Mouse (Mus musculus) retina, postnatal 1 day (tissue): ENCODE data around the gene Mecom.

Source experiments
- DNase-seq: peaks from one replicate; pipeline ENCODE4 v3.0.0-alpha.2; 2012

The Mecom gene

GRCm38 (mm10) chr3:30189325-30189724 lies 358.5 kb downstream of the Mecom start:
- DNase-seq, result no peak

GRCm38 (mm10) chr3:30187812-30188469 lies 359.9 kb downstream of the Mecom start:
- no peak for DNase-seq

- DNase-seq, result no peak
These were observed 365.9 kb downstream of the Mecom start for GRCm38 (mm10) chr3:30181807-30182481.

GRCm38 (mm10) chr3:30176615-30177014 lies 371.2 kb downstream of the Mecom start:
- DNase-seq, result no peak

- DNase-seq, result no peak
These were observed 374.0 kb downstream of the Mecom start for GRCm38 (mm10) chr3:30173812-30174211.

GRCm38 (mm10) chr3:30168396-30169186 lies 379.2 kb downstream of the Mecom start:
- DNase-seq, result no peak

GRCm38 (mm10) chr3:30167027-30167426 lies 380.8 kb downstream of the Mecom start:
- DNase-seq, result no peak

- no peak for DNase-seq
These were observed 383.0 kb downstream of the Mecom start for GRCm38 (mm10) chr3:30164834-30165233.

- DNase-seq, result no peak
These were observed 384.4 kb downstream of the Mecom start for GRCm38 (mm10) chr3:30163390-30163789.

- DNase-seq, result no peak
These were observed 386.7 kb downstream of the Mecom start for GRCm38 (mm10) chr3:30160961-30161670.

GRCm38 (mm10) chr3:30160346-30160745 lies 387.5 kb downstream of the Mecom start:
- no peak for DNase-seq

- DNase-seq, result no peak
These were observed 390.6 kb downstream of the Mecom start for GRCm38 (mm10) chr3:30157128-30157670.

- DNase-seq, result no peak
These were observed 393.4 kb downstream of the Mecom start for GRCm38 (mm10) chr3:30154390-30154789.

GRCm38 (mm10) chr3:30153923-30154331 lies 393.9 kb downstream of the Mecom start:
- peak; percentile 97 for DNase-seq

- no peak for DNase-seq
These were observed 397.7 kb downstream of the Mecom start for GRCm38 (mm10) chr3:30150071-30150470.

GRCm38 (mm10) chr3:30148378-30149079 lies 399.3 kb downstream of the Mecom start:
- no peak for DNase-seq

- DNase-seq, result no peak
These were observed 402.8 kb downstream of the Mecom start for GRCm38 (mm10) chr3:30145051-30145450.

GRCm38 (mm10) chr3:30143961-30144411 lies 403.8 kb downstream of the Mecom start:
- DNase-seq, result peak; percentile 19

GRCm38 (mm10) chr3:30143440-30143839 lies 404.4 kb downstream of the Mecom start:
- DNase-seq, result no peak

- DNase-seq, result no peak
These were observed 407.5 kb downstream of the Mecom start for GRCm38 (mm10) chr3:30140349-30140748.

GRCm38 (mm10) chr3:30139678-30140077 lies 408.1 kb downstream of the Mecom start:
- DNase-seq, result no peak

- no peak for DNase-seq
These were observed 409.2 kb downstream of the Mecom start for GRCm38 (mm10) chr3:30138588-30138987.
